ENCODE assay signal across 9 mouse cellular contexts in genomic region chr4:94602496-94603030, GRCm38 (mm10). TPM values are rescaled to one million over a fixed set of nuclear protein-coding genes. Genes with fewer than 3 reads are reported as not detected.
DNase-seq lines count a peak whose midpoint lies in the region; ATAC-seq and TF ChIP-seq lines count a peak whose summit lies in the region.
"Had no signal": no experiment of that assay in that cellular context is flagged by ENCODE, and none has a peak within 500 bp of the region (broad histone marks: within the 10 kb centered on the region; RNA-seq: fewer than 3 reads in every experiment).

No protein-coding gene starts in this region.

- H3K36me3 ChIP-seq in limb, embryonic 14.5 days (ENCODE audit: control insufficient read depth, insufficient read depth, low read length) = no peaks in the 10 kb centered on the region
- H3K36me3 ChIP-seq in neural tube, embryonic 12.5 days = no peaks in the 10 kb centered on the region

- under 1% methylated on average over 33 of the region's 33 CpGs for WGBS in limb, embryonic 14.5 days
- WGBS in neural tube, embryonic 12.5 days = 0% methylated on average over 33 of the region's 33 CpGs

- peak overlapping the region; percentile 97 for H3K4me3 ChIP-seq in limb, embryonic 14.5 days (replicated peaks; ENCODE audit: low read length)
- peak overlapping the region; percentile 92 for H3K4me3 ChIP-seq in neural tube, embryonic 12.5 days

- 0 out of 2 replicates have a peak, but pooled peaks cover 6% of the 10 kb centered on the region for H3K4me1 ChIP-seq in limb, embryonic 14.5 days (ENCODE audit: control insufficient read depth, insufficient read depth, low read length)
- H3K4me1 ChIP-seq in neural tube, embryonic 12.5 days = peaks cover 12% of the 10 kb centered on the region

- no peak for TF ChIP-seq POLR2A in limb, embryonic 14.5 days (IDR thresholded peaks at IDR 0.05; ENCODE audit: borderline replicate concordance, extremely low read depth, insufficient read depth, insufficient read length)

- peak overlapping the region; percentile 58 for H3K4me2 ChIP-seq in limb, embryonic 14.5 days (replicated peaks; ENCODE audit: low read depth, low read length, severe bottlenecking)
- peak overlapping the region; percentile 73 for H3K4me2 ChIP-seq in neural tube, embryonic 12.5 days (replicated peaks)

- H3K27ac ChIP-seq in limb, embryonic 14.5 days (replicated peaks; ENCODE audit: low read depth, low read length) = peak overlapping the region; percentile 89
- peak overlapping the region; percentile 90 for H3K27ac ChIP-seq in neural tube, embryonic 12.5 days

- H3K9me3 ChIP-seq in limb, embryonic 14.5 days (ENCODE audit: control insufficient read depth, low read length) = no peaks in the 10 kb centered on the region
- no peaks in the 10 kb centered on the region for H3K9me3 ChIP-seq in neural tube, embryonic 12.5 days

- peak; percentile 62; the same call in 1 of the 2 replicates for ATAC-seq in frontal cortex, adult (ENCODE audit: low TSS enrichment)
- peak; percentile 62 for ATAC-seq in erythroblast, adult 5-6 weeks (replicated peaks; ENCODE audit: low FRiP score, poor library complexity, severe bottlenecking)
- ATAC-seq in limb, embryonic 14.5 days (ENCODE audit: low FRiP score, low read depth) = peak; percentile 70
- peak; percentile 87 for ATAC-seq in neural tube, embryonic 12.5 days (ENCODE audit: low FRiP score, low read depth)

- no peaks in the 10 kb centered on the region for H3K27me3 ChIP-seq in limb, embryonic 14.5 days (ENCODE audit: control insufficient read depth, insufficient read depth, low read length)
- no peaks in the 10 kb centered on the region for H3K27me3 ChIP-seq in neural tube, embryonic 12.5 days (replicated peaks)

- H3K9ac ChIP-seq in limb, embryonic 14.5 days (ENCODE audit: low read depth, low read length, severe bottlenecking) = peak overlapping the region; percentile 93
- peak overlapping the region; percentile 94 for H3K9ac ChIP-seq in neural tube, embryonic 12.5 days

- DNase-seq in frontal cortex, postnatal 25 days (ENCODE audit: low spot score in 2 of 2) = no peak
- DNase-seq in 416B (ENCODE audit: low read depth) = peak; percentile 53
- no peak for DNase-seq in limb, embryonic 14.5 days (ENCODE audit: low spot score)
- DNase-seq in cerebellum, adult 11-12 months = no peak
- no peak for DNase-seq in layer of hippocampus, postnatal 25 days (ENCODE audit: extremely low spot score in 1 of 2, low spot score in 1 of 2)

RNA-seq across cellular contexts. Expression of gene Plaa, which starts 0.5 kb away (rescaled TPM):
- 14.4 and 19.0 TPM in 2 replicates for total RNA-seq in erythroblast, adult 5-6 weeks (2015; ENCODE audit: low replicate concordance)
- total RNA-seq in erythroblast, adult 5-6 weeks (2017; ENCODE audit: low replicate concordance) = 26.2 and 28.3 TPM in 2 replicates
- 39.0 and 39.3 TPM in 2 replicates for polyA plus RNA-seq in limb, embryonic 14.5 days (2012; rRNA removed)
- polyA plus RNA-seq in limb, embryonic 14.5 days (2014; fragmentation: Nextera tagmentation; extraction: Ambion mirVana) = 57.3 and 62.9 TPM in 2 replicates
- polyA plus RNA-seq in neural tube, embryonic 12.5 days (2016; fragmentation: Nextera tagmentation; extraction: Ambion mirVana) = 92.9 and 97.1 TPM in 2 replicates
- 10 to 100 TPM; 44.6 to 47.8 TPM for total RNA-seq in layer of hippocampus, postnatal 25 days (2021)

RNA-seq across cellular contexts. Expression of gene Ift74, which starts 11.7 kb away (rescaled TPM):
- total RNA-seq in erythroblast, adult 5-6 weeks (2015; ENCODE audit: low replicate concordance) = 0.38 and 3.3 TPM in 2 replicates
- 2.5 and 2.8 TPM in 2 replicates for total RNA-seq in erythroblast, adult 5-6 weeks (2017; ENCODE audit: low replicate concordance)
- 9.4 and 20.9 TPM in 2 replicates for polyA plus RNA-seq in limb, embryonic 14.5 days (2012; rRNA removed)
- polyA plus RNA-seq in limb, embryonic 14.5 days (2014; fragmentation: Nextera tagmentation; extraction: Ambion mirVana) = 34.1 and 38.0 TPM in 2 replicates
- 44.2 and 47.8 TPM in 2 replicates for polyA plus RNA-seq in neural tube, embryonic 12.5 days (2016; fragmentation: Nextera tagmentation; extraction: Ambion mirVana)
- 10 to 100 TPM; 26.7 to 27.4 TPM for total RNA-seq in layer of hippocampus, postnatal 25 days (2021)

RNA-seq across cellular contexts. Expression of gene Caap1, which starts 46.0 kb away (rescaled TPM):
- 5.8 and 6.3 TPM in 2 replicates for total RNA-seq in erythroblast, adult 5-6 weeks (2015; ENCODE audit: low replicate concordance)
- total RNA-seq in erythroblast, adult 5-6 weeks (2017; ENCODE audit: low replicate concordance) = 6.4 and 8.9 TPM in 2 replicates
- 11.0 and 15.4 TPM in 2 replicates for polyA plus RNA-seq in limb, embryonic 14.5 days (2012; rRNA removed)
- polyA plus RNA-seq in limb, embryonic 14.5 days (2014; fragmentation: Nextera tagmentation; extraction: Ambion mirVana) = 17.9 and 19.5 TPM in 2 replicates
- polyA plus RNA-seq in neural tube, embryonic 12.5 days (2016; fragmentation: Nextera tagmentation; extraction: Ambion mirVana) = 34.3 and 36.8 TPM in 2 replicates
- 10 to 100 TPM; 10.8 to 11.5 TPM for total RNA-seq in layer of hippocampus, postnatal 25 days (2021)

RNA-seq across cellular contexts. Expression of gene Gm10306, which starts 46.2 kb away (rescaled TPM):
- not detected in 2 replicates for total RNA-seq in erythroblast, adult 5-6 weeks (2015; ENCODE audit: low replicate concordance)
- total RNA-seq in erythroblast, adult 5-6 weeks (2017; ENCODE audit: low replicate concordance) = not detected in 2 replicates
- polyA plus RNA-seq in limb, embryonic 14.5 days (2012; rRNA removed) = not detected in 2 replicates
- polyA plus RNA-seq in limb, embryonic 14.5 days (2014; fragmentation: Nextera tagmentation; extraction: Ambion mirVana) = 0.81 TPM in 1 of 2 replicates, not detected in the other
- not detected in 2 replicates for polyA plus RNA-seq in neural tube, embryonic 12.5 days (2016; fragmentation: Nextera tagmentation; extraction: Ambion mirVana)
- not detected for total RNA-seq in layer of hippocampus, postnatal 25 days (2021)
- total RNA-seq: left cerebral cortex, postnatal 25 days had no signal

RNA-seq across cellular contexts. Expression of gene Lrrc19, which starts 47.4 kb away (rescaled TPM):
- total RNA-seq in erythroblast, adult 5-6 weeks (2015; ENCODE audit: low replicate concordance) = not detected in 2 replicates
- total RNA-seq in erythroblast, adult 5-6 weeks (2017; ENCODE audit: low replicate concordance) = not detected in 2 replicates
- polyA plus RNA-seq in limb, embryonic 14.5 days (2012; rRNA removed) = not detected in 2 replicates
- 0.40 and 0.72 TPM in 2 replicates for polyA plus RNA-seq in limb, embryonic 14.5 days (2014; fragmentation: Nextera tagmentation; extraction: Ambion mirVana)
- 0.82 and 1.1 TPM in 2 replicates for polyA plus RNA-seq in neural tube, embryonic 12.5 days (2016; fragmentation: Nextera tagmentation; extraction: Ambion mirVana)
- not detected for total RNA-seq in layer of hippocampus, postnatal 25 days (2021)
- total RNA-seq: left cerebral cortex, postnatal 25 days had no signal

Comparison
In these comparisons a context has a peak if more than half of its experiments do, and no peak if none do; other contexts are left out.
1. RNA of gene Ift74, which starts 11.7 kb away (total RNA-seq): 26.7 to 27.4 TPM in layer of hippocampus, postnatal 25 days; 0.38 to 3.3 TPM in erythroblast, adult 5-6 weeks; every median in the first group is over 4 times any median in the second.
2. Peak in every context shown above with its lines, with median percentiles within 50 percentile points of each other: ATAC-seq.